Mouse (Mus musculus): ENCODE measurements around the gene Sv2a. TPM values are rescaled to one million over a fixed set of nuclear protein-coding genes. Genes with fewer than 3 reads are reported as not detected.
"Not testable (repeated sequence)": the region's sequence is repeated elsewhere in the genome, so short reads cannot be mapped to it uniquely, and the experiment has no call there.

The Sv2a gene
- total and polyA plus RNA-seq, 2 experiments from 2014 or later: 157 to 167 TPM

GRCm38 (mm10) chr3:96199731-96200130, 18.8 kb downstream of the Sv2a start:
- Histone ChIP-seq H3K27me3 (ENCODE audit: insufficient read depth, low read length) (no peaks in the 10 kb centered on the region), H3K4me3 (ENCODE audit: low read depth, low read length) (no peak overlapping the region), H3K36me3 (ENCODE audit: insufficient read depth, low read length) (no peaks in the 10 kb centered on the region), H3K9me3 (ENCODE audit: low read length) (no peaks in the 10 kb centered on the region), H3K27ac (ENCODE audit: low read depth, low read length) (no peak overlapping the region), H3K4me1 (ENCODE audit: insufficient read depth, low read length) (peaks cover 8% of the 10 kb centered on the region; the same call in 1 of the 2 replicates), H3K4me2 (ENCODE audit: low read depth, low read length, poor library complexity, severe bottlenecking) (no peak overlapping the region), H3K9ac (replicated peaks; ENCODE audit: low read length, poor library complexity, severe bottlenecking) (no peak overlapping the region)
- TF ChIP-seq CTCF (IDR thresholded peaks at IDR 0.05): no peak
- 75% methylated on average over 2 of the region's 2 CpGs for WGBS
- no peak for ATAC-seq (ENCODE audit: low FRiP score)
- no peak for DNase-seq (ENCODE audit: low spot score)

- Histone ChIP-seq H3K4me2 (ENCODE audit: low read depth, low read length, poor library complexity, severe bottlenecking) (no peak overlapping the region), H3K9me3 (ENCODE audit: low read length) (no peaks in the 10 kb centered on the region), H3K27ac (ENCODE audit: low read depth, low read length) (no peak overlapping the region), H3K27me3 (ENCODE audit: insufficient read depth, low read length) (no peaks in the 10 kb centered on the region), H3K4me3 (ENCODE audit: low read depth, low read length) (no peak overlapping the region), H3K36me3 (ENCODE audit: insufficient read depth, low read length) (no peaks in the 10 kb centered on the region), H3K9ac (replicated peaks; ENCODE audit: low read length, poor library complexity, severe bottlenecking) (no peak overlapping the region), H3K4me1 (ENCODE audit: insufficient read depth, low read length) (no peaks in the 10 kb centered on the region)
- ATAC-seq (ENCODE audit: low FRiP score) (no peak), DNase-seq (ENCODE audit: low spot score) (no peak)
- 86% methylated on average over 3 of the region's 3 CpGs for WGBS
- TF ChIP-seq CTCF (IDR thresholded peaks at IDR 0.05): peak; percentile 50
These were observed 26.9 kb downstream of the Sv2a start for GRCm38 (mm10) chr3:96207819-96208218.

GRCm38 (mm10) chr3:96209242-96209641, 28.3 kb downstream of the Sv2a start:
- Histone ChIP-seq H3K9me3 (ENCODE audit: low read length) (no peaks in the 10 kb centered on the region), H3K36me3 (ENCODE audit: insufficient read depth, low read length) (no peaks in the 10 kb centered on the region), H3K9ac (replicated peaks; ENCODE audit: low read length, poor library complexity, severe bottlenecking) (no peak overlapping the region), H3K4me1 (ENCODE audit: insufficient read depth, low read length) (no peaks in the 10 kb centered on the region), H3K4me2 (ENCODE audit: low read depth, low read length, poor library complexity, severe bottlenecking) (no peak overlapping the region), H3K27ac (ENCODE audit: low read depth, low read length) (no peak overlapping the region), H3K27me3 (ENCODE audit: insufficient read depth, low read length) (0 out of 2 replicates have a peak, but pooled peaks cover under 1% of the 10 kb centered on the region), H3K4me3 (ENCODE audit: low read depth, low read length) (no peak overlapping the region)
- ATAC-seq (ENCODE audit: low FRiP score) (no peak), DNase-seq (ENCODE audit: low spot score) (no peak)
- peak; percentile 47 for TF ChIP-seq CTCF (IDR thresholded peaks at IDR 0.05)
- WGBS: 17% methylated on average over 15 of the region's 15 CpGs

- H3K9me3 ChIP-seq (ENCODE audit: low read length): no peaks in the 10 kb centered on the region
- peak overlapping the region; percentile 64 for H3K4me2 ChIP-seq (ENCODE audit: low read depth, low read length, poor library complexity, severe bottlenecking)
- H3K9ac ChIP-seq (replicated peaks; ENCODE audit: low read length, poor library complexity, severe bottlenecking): peak overlapping the region; percentile 37
- H3K36me3 ChIP-seq (ENCODE audit: insufficient read depth, low read length): no peaks in the 10 kb centered on the region
- ATAC-seq (ENCODE audit: low FRiP score) (peak; percentile 32; the same call in 1 of the 2 replicates), DNase-seq (ENCODE audit: low spot score) (peak; percentile 30)
- peak overlapping the region; percentile 51 for H3K4me3 ChIP-seq (ENCODE audit: low read depth, low read length)
- H3K27me3 ChIP-seq (ENCODE audit: insufficient read depth, low read length): 0 out of 2 replicates have a peak, but pooled peaks cover 4% of the 10 kb centered on the region
- H3K27ac ChIP-seq (ENCODE audit: low read depth, low read length): peak overlapping the region; percentile 91
- H3K4me1 ChIP-seq (ENCODE audit: insufficient read depth, low read length): peaks cover 4% of the 10 kb centered on the region; the same call in 1 of the 2 replicates
- TF ChIP-seq CTCF (IDR thresholded peaks at IDR 0.05): peak; percentile 42
- 0% methylated on average over 12 of the region's 12 CpGs for WGBS
These were observed 38.3 kb downstream of the Sv2a start for GRCm38 (mm10) chr3:96219191-96219641.

GRCm38 (mm10) chr3:96219661-96220130, 38.7 kb downstream of the Sv2a start, which contains the start of the genes Bola1 and Hist2h2ab:
Gene Bola1 (minus strand): TSS chr3:96219709.
Gene Hist2h2ab (plus strand): TSS chr3:96219865.
- WGBS: 0% methylated on average over 37 of the region's 37 CpGs
- Histone ChIP-seq H3K36me3 (ENCODE audit: insufficient read depth, low read length) (no peaks in the 10 kb centered on the region), H3K4me1 (ENCODE audit: insufficient read depth, low read length) (peaks cover 4% of the 10 kb centered on the region; the same call in 1 of the 2 replicates), H3K4me2 (ENCODE audit: low read depth, low read length, poor library complexity, severe bottlenecking) (peak within 1 kb of the TSS; percentile 64), H3K4me3 (ENCODE audit: low read depth, low read length) (peak within 1 kb of the TSS; percentile 51), H3K9me3 (ENCODE audit: low read length) (no peaks in the 10 kb centered on the region), H3K9ac (replicated peaks; ENCODE audit: low read length, poor library complexity, severe bottlenecking) (peak within 1 kb of the TSS; percentile 61), H3K27ac (ENCODE audit: low read depth, low read length) (peak within 1 kb of the TSS; percentile 91), H3K27me3 (ENCODE audit: insufficient read depth, low read length) (no peaks in the 10 kb centered on the region)
- ATAC-seq (ENCODE audit: low FRiP score) (peak; percentile 92), DNase-seq (ENCODE audit: low spot score) (peak; percentile 94)
- TF ChIP-seq CTCF (IDR thresholded peaks at IDR 0.05): no peak

- peak overlapping the region; percentile 91 for H3K27ac ChIP-seq (ENCODE audit: low read depth, low read length)
- not testable (repeated sequence) for H3K9me3 ChIP-seq (ENCODE audit: low read length); H3K36me3 ChIP-seq (ENCODE audit: insufficient read depth, low read length); H3K27me3 ChIP-seq (ENCODE audit: insufficient read depth, low read length); H3K4me1 ChIP-seq (ENCODE audit: insufficient read depth, low read length)
- peak overlapping the region; percentile 61 for H3K9ac ChIP-seq (replicated peaks; ENCODE audit: low read length, poor library complexity, severe bottlenecking)
- 0 out of 2 replicates have a peak, but pooled peaks have one; percentile 5 for TF ChIP-seq CTCF (IDR thresholded peaks at IDR 0.05)
- DNase-seq (ENCODE audit: low spot score) (peak; percentile 39), ATAC-seq (ENCODE audit: low FRiP score) (peak; percentile 17; the same call in 1 of the 2 replicates)
- 0% methylated on average over 27 of the region's 47 CpGs for WGBS
- peak overlapping the region; percentile 51 for H3K4me3 ChIP-seq (ENCODE audit: low read depth, low read length)
- H3K4me2 ChIP-seq (ENCODE audit: low read depth, low read length, poor library complexity, severe bottlenecking): peak overlapping the region; percentile 64
These were observed 39.3 kb downstream of the Sv2a start for GRCm38 (mm10) chr3:96220131-96220764.
